Mouse (Mus musculus) heart, postnatal 14 days (tissue): ENCODE results near the gene Tomm34. TPM values are rescaled to one million over a fixed set of nuclear protein-coding genes. Genes with fewer than 3 reads are reported as not detected.
A peak's percentile ranks its signal among the peaks of the same experiment; 100 is the strongest.
"Not testable (repeated sequence)": the region's sequence is repeated elsewhere in the genome, so short reads cannot be mapped to it uniquely, and the experiment has no call there.

ENCODE experiments used
- DNase-seq, 2 experiments: peaks; one replicate each; pipeline ENCODE4 v3.0.0; 2021 to 2022
- intact Hi-C: fragments of 180-260 bp; cut with DNase I; formaldehyde crosslinking; loops from one replicate; pipeline ENCODE4 v1.15.1; 2025
- total RNA-seq, 2 experiments: library from RNA; stranded (reverse); gene quantifications; 2 replicates each; pipeline ENCODE4 v1.2.3; 2021

The Tomm34 gene
- total RNA-seq, 2 experiments from 2014 or later = 19.3 to 19.9 TPM

GRCm38 (mm10) chr2:164079488-164079887 lies 8.5 kb upstream of the Tomm34 start:
- intact Hi-C loops = no loop called here
- no peak for DNase-seq

- intact Hi-C loops = no loop called here
- DNase-seq = no peak
Observed at GRCm38 (mm10) chr2:164077875-164078274, 6.9 kb upstream of the Tomm34 start.

GRCm38 (mm10) chr2:164076874-164077425 lies 6.0 kb upstream of the Tomm34 start:
- intact Hi-C loops = no loop called here
- no peak for DNase-seq

GRCm38 (mm10) chr2:164075088-164075487 lies 4.1 kb upstream of the Tomm34 start:
- intact Hi-C loops = loop anchor here (2.0 kb wide), 1 partner anchor 78 kb away; no protein-coding TSS in a partner anchor
- no peak for DNase-seq

GRCm38 (mm10) chr2:164073918-164074578 lies 3.1 kb upstream of the Tomm34 start:
- peak; percentile 98 to 99 for DNase-seq
- intact Hi-C loops = loop anchor here (2.0 kb wide), 1 partner anchor 77 kb away; no protein-coding TSS in a partner anchor

- intact Hi-C loops = no loop called here
- DNase-seq = no peak
Observed at GRCm38 (mm10) chr2:164073120-164073519, 2.2 kb upstream of the Tomm34 start.

GRCm38 (mm10) chr2:164072109-164072508 lies 1.1 kb upstream of the Tomm34 start:
- intact Hi-C loops = no loop called here
- no peak for DNase-seq

- intact Hi-C loops, DNase-seq: not testable (repeated sequence)
Observed at GRCm38 (mm10) chr2:164071437-164071820, 460 bp upstream of the Tomm34 start.

- no peak for DNase-seq
- intact Hi-C loops = no loop called here
Observed at GRCm38 (mm10) chr2:164070142-164070764, 716 bp downstream of the Tomm34 start, which contains the start of gene Stk4. TSS of gene Stk4 (plus strand) at chr2:164070322.

- no peak for DNase-seq
- intact Hi-C loops = no loop called here
Observed at GRCm38 (mm10) chr2:164059634-164060235, 11.2 kb downstream of the Tomm34 start.

GRCm38 (mm10) chr2:164054671-164055070 lies 16.3 kb downstream of the Tomm34 start:
- intact Hi-C loops = loop anchor here (5.0 kb wide), 1 partner anchor 57 kb away; no protein-coding TSS in a partner anchor

GRCm38 (mm10) chr2:164053767-164054166 lies 17.2 kb downstream of the Tomm34 start:
- intact Hi-C loops = loop anchor here (5.0 kb wide), 1 partner anchor 56 kb away; no protein-coding TSS in a partner anchor
- peak; percentile 57 to 75 for DNase-seq

More at GRCm38 (mm10) chr2:164054671-164055070, 16.3 kb downstream of the Tomm34 start:
- DNase-seq = no peak

- DNase-seq = no peak
- intact Hi-C loops = no loop called here
Observed at GRCm38 (mm10) chr2:164047197-164047690, 23.7 kb downstream of the Tomm34 start.

- DNase-seq = no peak
- intact Hi-C loops = no loop called here
Observed at GRCm38 (mm10) chr2:164041523-164041922, 29.4 kb downstream of the Tomm34 start.

GRCm38 (mm10) chr2:164040949-164041348 lies 30.0 kb downstream of the Tomm34 start:
- DNase-seq = no peak
- intact Hi-C loops = no loop called here

- no peak for DNase-seq
- intact Hi-C loops = no loop called here
Observed at GRCm38 (mm10) chr2:164038407-164039028, 32.5 kb downstream of the Tomm34 start.

- DNase-seq = no peak
- intact Hi-C loops = no loop called here
Observed at GRCm38 (mm10) chr2:164036520-164037019, 34.4 kb downstream of the Tomm34 start.

- intact Hi-C loops = no loop called here
- DNase-seq = no peak
Observed at GRCm38 (mm10) chr2:164032973-164033372, 38.0 kb downstream of the Tomm34 start.

- no peak for DNase-seq
- intact Hi-C loops = no loop called here
Observed at GRCm38 (mm10) chr2:164031147-164031546, 39.8 kb downstream of the Tomm34 start.

- intact Hi-C loops = no loop called here
- DNase-seq = no peak
Observed at GRCm38 (mm10) chr2:164025150-164025549, 45.8 kb downstream of the Tomm34 start, which contains the start of gene Pabpc1l. TSS of gene Pabpc1l (plus strand) at chr2:164025450.
